Mouse (Mus musculus) hindbrain, embryonic 11.5 days (tissue): Measurements from ENCODE around the gene Gm20388. TPM values are rescaled to one million over a fixed set of nuclear protein-coding genes. Genes with fewer than 3 reads are reported as not detected.

Experiments
- ATAC-seq: fragments of 200-750 bp; cut with Nextera tagmentation; 2 replicates; pipeline ENCODE4 v1.8.0; 2017; ENCODE audit warnings: mild to moderate bottlenecking, moderate TSS enrichment, moderate library complexity; ENCODE audit not compliant: low FRiP score
- DNase-seq: peaks from one replicate; pipeline ENCODE4 v3.0.0-alpha.2; 2015; ENCODE audit warnings: low spot score
- H3K27ac ChIP-seq: fragments of 300-500 bp; sonication (generic); 2 replicates; pipeline ENCODE4 v1.5.1; 2014; ENCODE audit warnings: mild to moderate bottlenecking, low read depth, low read length
- H3K27me3 ChIP-seq: fragments of 300-500 bp; sonication (generic); 2 replicates; pipeline ENCODE4 v1.6.1; 2014; ENCODE audit warnings: mild to moderate bottlenecking, low read length, moderate library complexity, mixed read lengths; ENCODE audit not compliant: control insufficient read depth, insufficient read depth
- H3K36me3 ChIP-seq: fragments of 300-500 bp; sonication (generic); 2 replicates; pipeline ENCODE4 v1.6.1; 2014; ENCODE audit warnings: mild to moderate bottlenecking, low read length, moderate library complexity, mixed read lengths; ENCODE audit not compliant: control insufficient read depth, insufficient read depth
- H3K4me1 ChIP-seq: fragments of 300-500 bp; sonication (generic); replicated peaks from 2 replicates; pipeline ENCODE4 v1.6.1; 2014; ENCODE audit warnings: low read length, mixed read lengths; ENCODE audit not compliant: control insufficient read depth, insufficient read depth
- H3K4me2 ChIP-seq: fragments of 300-500 bp; sonication (generic); replicated peaks from 2 replicates; pipeline ENCODE4 v1.6.1; 2014; ENCODE audit warnings: mild to moderate bottlenecking, low read depth, low read length
- H3K4me3 ChIP-seq: fragments of 300-500 bp; sonication (generic); 2 replicates; pipeline ENCODE4 v1.5.1; 2014; ENCODE audit warnings: low read depth, low read length
- H3K9ac ChIP-seq: fragments of 300-500 bp; sonication (generic); 2 replicates; pipeline ENCODE4 v1.6.1; 2014; ENCODE audit warnings: low read depth, low read length
- H3K9me3 ChIP-seq: fragments of 300-500 bp; sonication (generic); 2 replicates; pipeline ENCODE4 v1.6.1; 2016; ENCODE audit warnings: low read length; ENCODE audit not compliant: control insufficient read depth
- WGBS: fragments of 180-500 bp; shearing (Covaris S2); extraction: QIAGEN DNeasy Blood & Tissue Kit; methylation state at CpG from one replicate; pipeline ENCODE4 v1.1.7; 2014; 5-methylcytosine and 5-hydroxymethylcytosine counted together
- polyA plus RNA-seq: library from polyadenylated mRNA; unstranded; fragments of >200 nt; fragmentation: Nextera tagmentation; extraction: Ambion mirVana; gene quantifications from 2 replicates; pipeline ENCODE4 v1.2.1, GENCODE M21; 2014

Gm20388 gene
- polyA plus RNA-seq, 1 experiment from 2014 or later: 11.8 TPM

- DNase-seq: no peak
- H3K27me3 ChIP-seq: no peaks in the 10 kb centered on the region
- no peak for ATAC-seq
- H3K9me3 ChIP-seq: no peaks in the 10 kb centered on the region
- no peak overlapping the region for H3K27ac ChIP-seq
- H3K4me3 ChIP-seq: no peak overlapping the region
- 71% methylated on average over 7 of the region's 7 CpGs for WGBS
- no peak overlapping the region for H3K9ac ChIP-seq
- H3K4me2 ChIP-seq: no peak overlapping the region
- H3K4me1 ChIP-seq: peaks cover 3% of the 10 kb centered on the region; the same call in 1 of the 2 replicates
- no peaks in the 10 kb centered on the region for H3K36me3 ChIP-seq
Observed at GRCm38 (mm10) chr8:121572121-121572520, 1661.5 kb downstream of the Gm20388 start.

- Histone ChIP-seq H3K27ac (no peak overlapping the region), H3K27me3 (no peaks in the 10 kb centered on the region), H3K4me1 (peaks cover 5% of the 10 kb centered on the region; the same call in 1 of the 2 replicates), H3K9ac (no peak overlapping the region), H3K9me3 (no peaks in the 10 kb centered on the region), H3K36me3 (no peaks in the 10 kb centered on the region), H3K4me2 (no peak overlapping the region), H3K4me3 (no peak overlapping the region)
- WGBS: 53% methylated on average over 3 of the region's 3 CpGs
- DNase-seq: no peak
- no peak for ATAC-seq
Observed at GRCm38 (mm10) chr8:121573275-121573674, 1662.6 kb downstream of the Gm20388 start.

DNA sequence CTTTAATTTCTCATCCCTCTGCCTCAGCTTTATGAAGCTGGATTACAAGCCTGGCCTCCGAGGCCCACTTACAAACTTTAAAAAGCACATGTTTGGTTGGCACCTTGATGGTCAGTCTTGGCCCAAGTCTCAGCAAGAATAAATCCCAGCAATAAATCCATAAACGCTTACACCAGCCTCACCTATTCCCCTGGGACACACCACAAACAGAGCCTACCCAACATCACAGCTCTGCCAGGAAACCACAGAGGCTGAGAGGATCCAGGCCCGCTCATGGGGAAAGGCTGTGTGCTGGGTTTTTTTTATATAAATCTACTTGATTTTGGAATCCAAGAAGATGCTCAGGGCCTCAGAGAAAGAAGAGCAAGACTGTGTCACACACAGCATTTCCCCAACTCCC lies 1665.0 kb downstream of the Gm20388 start:
- no peaks in the 10 kb centered on the region for H3K9me3 ChIP-seq
- H3K9ac ChIP-seq: no peak overlapping the region
- H3K4me1 ChIP-seq: peaks cover 5% of the 10 kb centered on the region; the same call in 1 of the 2 replicates
- H3K27ac ChIP-seq: no peak overlapping the region
- H3K4me3 ChIP-seq: no peak overlapping the region
- H3K4me2 ChIP-seq: no peak overlapping the region
- no peak for ATAC-seq
- DNase-seq: no peak
- no peaks in the 10 kb centered on the region for H3K27me3 ChIP-seq
- 84% methylated on average over 3 of the region's 3 CpGs for WGBS
- H3K36me3 ChIP-seq: no peaks in the 10 kb centered on the region

GRCm38 (mm10) chr8:121577751-121578675 lies 1667.4 kb downstream of the Gm20388 start:
- Histone ChIP-seq H3K9ac (peak overlapping the region; percentile 89), H3K4me2 (peak overlapping the region; percentile 79), H3K27ac (peak overlapping the region; percentile 63), H3K36me3 (no peaks in the 10 kb centered on the region), H3K4me1 (peaks cover 5% of the 10 kb centered on the region; the same call in 1 of the 2 replicates), H3K4me3 (peak overlapping the region; percentile 87), H3K27me3 (no peaks in the 10 kb centered on the region), H3K9me3 (no peaks in the 10 kb centered on the region)
- WGBS: 2% methylated on average over 43 of the region's 44 CpGs
- ATAC-seq: peak; percentile 67
- peak; percentile 57 for DNase-seq

DNA sequence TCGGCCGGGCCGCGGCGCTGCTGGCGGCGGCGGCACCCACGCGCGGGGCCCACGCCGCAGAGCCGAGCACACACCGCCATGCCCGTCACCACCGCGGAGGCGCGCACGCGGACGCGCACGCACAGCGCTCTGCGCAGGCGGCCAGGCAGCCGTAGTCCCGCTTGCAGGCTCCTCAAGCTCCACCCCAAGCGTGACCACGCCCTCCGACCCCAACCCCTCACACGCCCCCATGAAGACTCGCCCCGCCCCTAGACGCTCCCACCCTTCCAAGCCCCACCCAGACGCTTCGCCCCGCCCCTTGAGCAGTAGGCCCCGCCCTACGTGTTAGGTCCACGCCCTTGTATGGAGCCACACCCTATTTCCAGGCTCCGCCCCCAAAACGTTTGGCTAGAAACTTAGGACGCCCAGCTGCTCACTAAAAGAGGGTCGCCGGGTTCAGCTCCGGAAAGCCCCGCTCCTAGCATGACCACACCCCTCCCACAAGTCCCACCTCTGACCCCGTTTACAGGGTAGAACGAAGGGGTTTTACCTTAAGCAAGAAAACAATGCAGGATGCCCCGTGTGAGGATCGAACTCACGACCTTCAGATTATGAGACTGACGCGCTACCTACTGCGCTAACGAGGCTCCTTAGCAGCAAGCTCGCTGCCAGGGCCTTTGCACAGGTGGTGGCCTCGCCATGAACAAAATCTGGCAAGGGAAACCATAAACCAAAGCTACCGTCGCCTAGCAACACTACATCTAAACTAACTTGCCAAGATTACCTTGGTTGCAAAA lies 1668.2 kb downstream of the Gm20388 start, which contains the start of gene Fbxo31:
Gene Fbxo31, minus strand, starts transcription at position 131 of the 776 bp plus-strand sequence.
- peak within 1 kb of the TSS; percentile 87 for H3K4me3 ChIP-seq

GRCm38 (mm10) chr8:121580465-121580864 lies 1669.8 kb downstream of the Gm20388 start:
- H3K4me1 ChIP-seq: peaks cover 5% of the 10 kb centered on the region; the same call in 1 of the 2 replicates
- ATAC-seq (no peak), DNase-seq (no peak)
- H3K4me2 ChIP-seq: no peak overlapping the region
- H3K4me3 ChIP-seq: no peak overlapping the region
- H3K27ac ChIP-seq: no peak overlapping the region
- no peaks in the 10 kb centered on the region for H3K36me3 ChIP-seq
- H3K27me3 ChIP-seq: no peaks in the 10 kb centered on the region
- H3K9ac ChIP-seq: no peak overlapping the region
- no peaks in the 10 kb centered on the region for H3K9me3 ChIP-seq
- WGBS: 44% methylated on average over 9 of the region's 9 CpGs

More for the DNA sequence above, 1668.2 kb downstream of the Gm20388 start, which contains the start of gene Fbxo31:
- WGBS: 2% methylated on average over 43 of the region's 63 CpGs
- ATAC-seq (peak; percentile 91), DNase-seq (peak; percentile 95)
- Histone ChIP-seq H3K9me3 (no peaks in the 10 kb centered on the region), H3K36me3 (no peaks in the 10 kb centered on the region), H3K4me1 (peaks cover 5% of the 10 kb centered on the region; the same call in 1 of the 2 replicates), H3K27me3 (no peaks in the 10 kb centered on the region), H3K4me2 (peak within 1 kb of the TSS; percentile 79), H3K27ac (peak within 1 kb of the TSS; percentile 63), H3K9ac (peak within 1 kb of the TSS; percentile 89)

- H3K27ac ChIP-seq: no peak overlapping the region
- H3K27me3 ChIP-seq: no peaks in the 10 kb centered on the region
- H3K4me2 ChIP-seq: no peak overlapping the region
- H3K4me1 ChIP-seq: no peaks in the 10 kb centered on the region
- 60% methylated on average over 8 of the region's 8 CpGs for WGBS
- H3K9ac ChIP-seq: no peak overlapping the region
- H3K9me3 ChIP-seq: no peaks in the 10 kb centered on the region
- no peak for DNase-seq
- no peak for ATAC-seq
- H3K36me3 ChIP-seq: no peaks in the 10 kb centered on the region
- H3K4me3 ChIP-seq: no peak overlapping the region
Observed at GRCm38 (mm10) chr8:121583653-121584052, 1673.0 kb downstream of the Gm20388 start.

DNA sequence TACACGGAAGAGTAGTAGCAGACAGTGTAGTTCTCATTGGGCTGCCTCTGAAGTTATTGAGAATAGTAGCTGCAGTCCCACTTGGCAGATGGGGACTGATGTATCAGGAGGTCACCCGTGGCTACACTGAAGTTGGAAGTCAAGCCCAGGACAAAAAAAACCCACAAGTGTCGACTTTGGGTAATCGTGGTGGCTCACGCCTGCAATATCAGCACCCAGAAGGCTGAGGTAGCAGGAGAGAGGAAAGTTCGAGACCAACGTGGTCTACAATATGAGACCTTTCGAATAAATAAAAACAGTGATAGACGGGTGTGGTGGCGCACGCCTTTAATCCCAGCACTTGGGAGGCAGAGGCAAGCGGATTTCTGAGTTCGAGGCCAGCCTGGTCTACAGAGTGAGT lies 1674.1 kb downstream of the Gm20388 start:
- Histone ChIP-seq H3K9me3 (no peaks in the 10 kb centered on the region), H3K9ac (peak overlapping the region; percentile 58), H3K27me3 (no peaks in the 10 kb centered on the region), H3K4me1 (no peaks in the 10 kb centered on the region), H3K27ac (no peak overlapping the region), H3K4me2 (peak overlapping the region; percentile 63), H3K4me3 (peak overlapping the region; percentile 49), H3K36me3 (no peaks in the 10 kb centered on the region)
- no peak for ATAC-seq
- no peak for DNase-seq
- 50% methylated on average over 12 of the region's 13 CpGs for WGBS
